Mouse (Mus musculus) midbrain, embryonic 12.5 days (tissue): ENCODE results near the gene Nfatc3. TPM values are rescaled to one million over a fixed set of nuclear protein-coding genes. Genes with fewer than 3 reads are reported as not detected.

Source experiments
- ATAC-seq: fragments of 200-750 bp; cut with Nextera tagmentation; 2 replicates; pipeline ENCODE4 v1.8.0; 2017; ENCODE audit warnings: low read depth, moderate TSS enrichment, moderate library complexity; ENCODE audit not compliant: low FRiP score
- H3K27ac ChIP-seq: fragments of 300-500 bp; sonication (generic); replicated peaks from 2 replicates; pipeline ENCODE4 v1.5.1; 2016; ENCODE audit warnings: mild to moderate bottlenecking
- H3K27me3 ChIP-seq: fragments of 300-500 bp; sonication (generic); 2 replicates; pipeline ENCODE4 v1.6.1; 2016; ENCODE audit warnings: mild to moderate bottlenecking
- H3K36me3 ChIP-seq: fragments of 300-500 bp; sonication (generic); 2 replicates; pipeline ENCODE4 v1.6.1; 2016
- H3K4me1 ChIP-seq: fragments of 300-500 bp; sonication (generic); 2 replicates; pipeline ENCODE4 v1.6.1; 2016
- H3K4me2 ChIP-seq: fragments of 300-500 bp; sonication (generic); replicated peaks from 2 replicates; pipeline ENCODE4 v1.6.1; 2016; ENCODE audit warnings: mild to moderate bottlenecking, moderate library complexity
- H3K4me3 ChIP-seq: fragments of 300-500 bp; sonication (generic); 2 replicates; pipeline ENCODE4 v1.5.1; 2016; ENCODE audit warnings: mild to moderate bottlenecking
- H3K9ac ChIP-seq: fragments of 300-500 bp; sonication (generic); replicated peaks from 2 replicates; pipeline ENCODE4 v1.6.1; 2016; ENCODE audit warnings: mild to moderate bottlenecking, moderate library complexity
- H3K9me3 ChIP-seq: fragments of 300-500 bp; sonication (generic); 2 replicates; pipeline ENCODE4 v1.6.1; 2016; ENCODE audit warnings: mild to moderate bottlenecking
- WGBS: fragments of 180-500 bp; shearing (Covaris S2); methylation state at CpG from one replicate; pipeline ENCODE4 v1.1.7; 2016; 5-methylcytosine and 5-hydroxymethylcytosine counted together
- polyA plus RNA-seq: library from polyadenylated mRNA; unstranded; fragments of >200 nt; fragmentation: Nextera tagmentation; extraction: Ambion mirVana; gene quantifications from 2 replicates; pipeline ENCODE4 v1.2.1, GENCODE M21; 2016

The Nfatc3 gene
- polyA plus RNA-seq, 1 experiment from 2014 or later: 5.3 TPM

DNA sequence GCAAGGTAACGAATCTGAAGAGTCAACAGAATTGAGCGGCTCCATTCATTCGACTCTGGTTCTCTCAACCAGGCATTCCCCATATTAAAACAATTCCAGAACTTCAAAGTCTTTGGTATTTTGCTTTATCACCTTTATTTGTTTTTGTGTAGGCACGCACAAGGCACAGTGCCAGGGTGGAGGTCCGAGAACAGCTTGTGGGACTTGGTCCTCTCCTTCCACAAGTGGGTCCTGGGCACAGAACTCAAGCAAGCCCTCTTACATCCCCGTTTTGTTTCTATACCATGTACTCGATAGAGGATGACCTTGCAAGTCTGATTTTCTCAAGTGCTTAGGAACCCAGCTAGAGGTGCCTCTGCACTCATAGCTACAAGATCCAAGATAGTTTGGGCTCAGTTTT is 80.0 kb downstream of the Nfatc3 start:
- WGBS: 16% methylated on average over 7 of the region's 7 CpGs
- no peaks in the 10 kb centered on the region for H3K9me3 ChIP-seq
- no peak for ATAC-seq
- H3K4me2 ChIP-seq: peak overlapping the region; percentile 65
- no peak overlapping the region for H3K27ac ChIP-seq
- no peaks in the 10 kb centered on the region for H3K36me3 ChIP-seq
- H3K9ac ChIP-seq: peak overlapping the region; percentile 39; the same call in 1 of the 2 replicates
- H3K4me3 ChIP-seq: peak overlapping the region; percentile 43
- peaks cover 70% of the 10 kb centered on the region for H3K27me3 ChIP-seq
- peaks cover 30% of the 10 kb centered on the region for H3K4me1 ChIP-seq

DNA sequence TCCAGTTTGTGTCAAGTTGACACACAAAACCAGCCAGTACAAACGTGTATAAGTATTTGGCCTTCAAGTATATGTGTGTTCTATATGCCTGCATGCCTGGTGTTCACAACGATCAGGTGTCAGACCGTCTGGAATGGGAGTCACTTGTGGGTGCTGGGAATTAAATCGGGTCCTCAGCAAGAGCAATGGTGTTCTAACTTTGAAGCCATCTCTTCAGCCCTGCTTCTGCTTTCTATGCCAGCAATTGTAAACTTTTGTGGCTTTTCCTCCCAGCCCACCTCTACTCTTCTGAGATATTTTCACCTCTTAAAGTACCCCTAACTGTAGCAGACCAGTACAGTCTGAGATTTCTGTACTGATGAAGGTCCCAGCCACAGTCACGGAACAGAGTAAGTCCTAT is 81.6 kb downstream of the Nfatc3 start:
- 75% methylated on average over 5 of the region's 5 CpGs for WGBS
- Histone ChIP-seq H3K4me3 (no peak overlapping the region), H3K36me3 (no peaks in the 10 kb centered on the region), H3K27me3 (peaks cover 54% of the 10 kb centered on the region), H3K9me3 (no peaks in the 10 kb centered on the region), H3K4me2 (no peak overlapping the region), H3K4me1 (peaks cover 30% of the 10 kb centered on the region), H3K27ac (no peak overlapping the region), H3K9ac (no peak overlapping the region)
- no peak for ATAC-seq

DNA sequence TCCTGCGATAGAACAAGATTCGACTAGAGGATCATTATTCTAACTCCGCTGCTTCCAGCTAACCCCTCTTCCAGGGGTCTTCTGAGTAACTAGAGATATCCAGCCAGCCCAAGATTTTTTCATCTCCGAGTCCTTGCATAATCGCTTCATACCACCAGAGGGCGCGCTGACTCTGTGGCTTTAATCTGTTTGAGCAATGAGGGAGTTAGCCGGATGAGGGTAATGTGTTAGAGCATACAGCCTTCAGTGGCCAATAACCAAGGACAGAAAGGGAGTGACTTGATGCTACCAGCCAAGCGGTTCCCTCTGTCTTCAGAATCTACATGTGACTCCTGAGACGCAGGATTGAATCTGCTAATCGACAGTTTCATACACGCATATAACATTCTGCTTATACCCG is 82.1 kb downstream of the Nfatc3 start:
- Histone ChIP-seq H3K4me1 (peaks cover 29% of the 10 kb centered on the region), H3K27ac (no peak overlapping the region), H3K9ac (no peak overlapping the region), H3K4me3 (no peak overlapping the region), H3K9me3 (no peaks in the 10 kb centered on the region), H3K27me3 (peaks cover 48% of the 10 kb centered on the region), H3K4me2 (no peak overlapping the region), H3K36me3 (no peaks in the 10 kb centered on the region)
- WGBS: 22% methylated on average over 13 of the region's 13 CpGs
- peak; percentile 68; the same call in 1 of the 2 replicates for ATAC-seq

DNA sequence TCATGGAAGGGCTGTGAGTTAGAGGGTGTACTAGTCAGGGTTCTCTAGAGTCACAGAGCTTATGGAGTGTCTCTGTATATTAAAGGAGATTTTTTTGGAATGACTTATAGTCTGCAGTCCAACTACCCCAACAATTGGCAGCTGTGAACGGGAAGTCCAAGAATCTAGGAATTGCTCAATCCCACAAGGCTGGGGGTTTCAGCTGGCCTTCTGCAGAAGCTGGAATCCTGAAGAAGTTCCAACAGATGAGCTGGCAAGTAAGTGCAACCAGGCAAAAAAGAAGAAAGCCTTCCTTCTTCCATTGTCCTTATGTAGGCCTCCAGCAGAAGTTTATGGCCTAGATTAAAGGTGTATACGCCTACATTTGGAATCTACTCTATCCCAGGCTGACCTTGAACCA is 86.7 kb downstream of the Nfatc3 start:
- no peaks in the 10 kb centered on the region for H3K36me3 ChIP-seq
- H3K9ac ChIP-seq: no peak overlapping the region
- 91% methylated on average over 2 of the region's 2 CpGs for WGBS
- ATAC-seq: no peak
- H3K9me3 ChIP-seq: no peaks in the 10 kb centered on the region
- no peak overlapping the region for H3K4me2 ChIP-seq
- H3K4me1 ChIP-seq: 0 out of 2 replicates have a peak, but pooled peaks cover 2% of the 10 kb centered on the region
- H3K27ac ChIP-seq: no peak overlapping the region
- peaks cover 3% of the 10 kb centered on the region for H3K27me3 ChIP-seq
- no peak overlapping the region for H3K4me3 ChIP-seq

DNA sequence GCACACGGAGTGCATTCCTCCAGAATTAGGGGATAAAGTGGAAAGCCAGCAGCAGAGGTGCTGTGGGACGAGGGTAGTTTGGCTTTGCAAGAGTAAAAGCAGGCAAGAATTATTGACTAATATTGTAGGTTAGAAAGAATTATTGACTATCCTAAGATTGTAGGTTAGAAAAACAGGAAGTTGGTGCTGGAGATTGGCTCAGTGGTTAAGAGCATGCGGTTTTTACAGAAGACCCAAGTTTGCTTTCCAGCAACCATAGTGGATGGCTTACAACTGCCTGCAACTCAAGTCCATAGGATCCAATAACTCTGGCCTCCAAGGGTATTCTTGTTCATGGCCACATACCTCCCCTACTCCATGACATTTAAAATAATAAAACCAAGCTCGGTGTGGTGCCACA is 87.4 kb downstream of the Nfatc3 start:
- no peak for ATAC-seq
- no peak overlapping the region for H3K4me2 ChIP-seq
- WGBS: 94% methylated on average over 4 of the region's 4 CpGs

DNA sequence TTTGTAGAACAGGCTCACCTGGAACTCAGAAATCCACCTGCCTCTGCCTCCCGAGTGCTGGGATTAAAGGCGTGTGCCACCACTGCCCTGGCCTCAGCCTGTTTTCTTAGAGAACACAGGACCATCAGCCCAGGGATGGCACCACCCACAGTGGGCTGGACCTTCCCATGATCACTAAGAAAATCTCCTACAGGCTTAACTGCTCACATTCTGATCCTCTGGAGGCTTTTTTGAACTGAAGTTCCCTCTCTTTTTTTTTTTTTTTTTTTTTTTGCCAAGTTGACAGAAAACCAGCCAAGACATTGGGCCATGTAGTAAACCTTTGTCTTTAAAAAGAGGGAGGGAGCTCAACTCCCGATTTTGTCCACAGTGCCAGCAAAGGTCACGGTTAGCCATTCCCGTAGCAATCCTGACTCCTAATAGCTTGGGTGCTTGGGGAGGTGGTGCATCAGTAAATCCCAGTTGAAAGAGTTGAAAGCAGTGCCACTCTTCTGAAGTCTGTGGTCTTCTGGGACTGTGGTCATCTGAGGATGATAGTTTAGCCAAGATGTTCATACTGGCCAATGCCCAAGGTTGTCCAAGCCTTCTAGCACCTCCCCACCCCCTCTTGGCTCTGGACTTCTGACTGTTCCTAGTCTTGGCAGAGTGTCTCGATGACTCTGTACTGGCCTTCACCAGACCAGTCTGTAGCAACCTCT is 89.4 kb downstream of the Nfatc3 start:
- 91% methylated on average over 6 of the region's 6 CpGs for WGBS
- H3K4me3 ChIP-seq: no peak overlapping the region
- no peak for ATAC-seq

More for the DNA sequence above, 87.4 kb downstream of the Nfatc3 start:
- Histone ChIP-seq H3K36me3 (no peaks in the 10 kb centered on the region), H3K9me3 (no peaks in the 10 kb centered on the region), H3K27ac (no peak overlapping the region), H3K4me3 (no peak overlapping the region), H3K9ac (no peak overlapping the region), H3K4me1 (peaks cover 7% of the 10 kb centered on the region), H3K27me3 (no peaks in the 10 kb centered on the region)

DNA sequence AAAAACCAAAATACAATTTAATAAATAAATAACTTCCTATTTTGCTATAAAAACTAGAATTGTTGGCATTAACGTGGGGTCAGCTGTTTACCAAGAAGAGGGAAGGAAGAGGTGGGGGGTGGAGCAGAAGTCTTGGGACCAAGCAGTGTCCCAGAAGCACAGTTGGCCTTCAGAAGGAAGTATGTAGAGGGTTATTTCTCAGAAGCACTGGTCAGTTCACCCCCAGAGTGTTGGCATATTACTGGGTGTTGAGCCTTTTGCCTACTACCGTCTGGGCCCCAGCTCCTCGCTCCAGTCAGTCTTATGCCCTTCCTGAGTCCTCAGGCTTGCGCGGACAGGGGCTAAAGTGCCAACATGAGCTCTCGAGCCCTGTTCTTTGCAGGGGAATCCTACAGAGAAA is 90.4 kb downstream of the Nfatc3 start:
- Histone ChIP-seq H3K9me3 (no peaks in the 10 kb centered on the region), H3K36me3 (no peaks in the 10 kb centered on the region), H3K9ac (no peak overlapping the region), H3K27ac (no peak overlapping the region), H3K4me1 (peaks cover 13% of the 10 kb centered on the region), H3K4me3 (no peak overlapping the region), H3K4me2 (no peak overlapping the region), H3K27me3 (no peaks in the 10 kb centered on the region)
- no peak for ATAC-seq
- 95% methylated on average over 6 of the region's 6 CpGs for WGBS

More for the DNA sequence above, 89.4 kb downstream of the Nfatc3 start:
- Histone ChIP-seq H3K4me2 (no peak overlapping the region), H3K27ac (no peak overlapping the region), H3K36me3 (no peaks in the 10 kb centered on the region), H3K4me1 (peaks cover 13% of the 10 kb centered on the region), H3K9me3 (no peaks in the 10 kb centered on the region), H3K27me3 (no peaks in the 10 kb centered on the region), H3K9ac (no peak overlapping the region)

DNA sequence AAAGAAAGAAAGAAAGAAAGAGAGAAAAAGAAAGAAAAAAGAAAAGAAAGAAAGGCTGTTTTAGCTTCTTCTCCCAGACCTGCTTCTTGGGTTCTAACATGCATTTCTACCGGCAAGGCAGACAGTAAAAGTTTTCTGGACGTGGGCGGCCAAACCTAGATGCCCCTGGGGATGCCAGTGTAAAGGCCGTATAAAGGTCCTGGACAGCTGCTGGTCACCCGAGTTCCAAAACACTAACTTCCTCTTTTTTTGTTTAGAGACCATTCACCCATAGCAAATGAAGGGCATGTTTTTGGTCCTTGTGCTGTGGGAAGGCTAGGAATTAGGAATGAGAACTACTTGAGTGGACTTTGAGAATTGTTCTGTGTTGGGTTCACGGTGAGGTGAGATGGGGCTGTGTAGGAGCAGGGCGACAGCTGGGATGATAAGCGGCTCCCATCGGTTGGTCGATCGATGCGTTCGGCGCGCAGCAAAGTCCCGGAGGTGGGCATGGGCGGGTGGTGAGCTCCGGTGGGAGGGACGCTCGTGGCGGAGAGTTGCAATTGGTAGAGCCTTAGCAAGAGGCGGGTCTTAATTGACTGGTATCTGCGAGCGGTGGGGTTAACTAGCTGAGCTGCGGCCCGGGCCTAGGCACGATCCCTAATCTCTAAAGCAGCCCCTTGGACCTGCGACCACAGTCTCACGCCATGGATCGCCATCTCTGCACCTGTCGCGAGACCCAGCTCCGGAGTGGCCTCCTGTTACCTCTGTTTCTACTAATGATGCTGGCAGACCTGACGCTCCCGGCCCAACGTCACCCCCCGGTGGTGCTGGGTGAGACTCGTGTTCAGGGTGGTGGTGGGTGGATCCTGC is 91.4 kb downstream of the Nfatc3 start, which contains the start of gene Pla2g15:
Gene Pla2g15 (plus strand): TSS at position 599 of the 852 bp plus-strand sequence.
- Histone ChIP-seq H3K27ac (0 out of 2 replicates have a peak within 1 kb of the TSS, but pooled peaks have one; percentile 7), H3K9ac (peak within 1 kb of the TSS; percentile 74), H3K9me3 (no peaks in the 10 kb centered on the region), H3K27me3 (no peaks in the 10 kb centered on the region), H3K4me3 (peak within 1 kb of the TSS; percentile 59), H3K36me3 (0 out of 2 replicates have a peak, but pooled peaks cover 5% of the 10 kb centered on the region), H3K4me2 (peak within 1 kb of the TSS; percentile 74), H3K4me1 (peaks cover 13% of the 10 kb centered on the region)
- peak; percentile 99 for ATAC-seq
- WGBS: 3% methylated on average over 38 of the region's 38 CpGs

DNA sequence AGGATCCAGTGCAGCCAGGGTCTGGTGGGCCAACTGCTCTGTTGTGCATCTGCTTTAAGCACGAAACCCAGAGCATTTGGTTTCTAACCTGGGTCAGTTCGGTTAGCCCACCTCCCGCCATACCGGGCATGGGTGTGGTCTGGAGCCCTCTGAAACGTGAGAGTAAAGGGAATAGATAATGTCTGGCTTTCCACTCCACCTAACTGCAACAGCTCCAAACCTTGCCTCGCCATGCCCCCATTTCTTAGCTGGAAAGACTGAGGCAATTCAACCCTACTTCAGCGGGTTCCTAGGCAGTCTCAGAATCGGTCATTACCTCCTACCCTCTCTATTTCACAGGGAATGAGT is 92.0 kb downstream of the Nfatc3 start:
- peak overlapping the region; percentile 74 for H3K4me2 ChIP-seq
- 0 out of 2 replicates have a peak, but pooled peaks cover 6% of the 10 kb centered on the region for H3K36me3 ChIP-seq
- H3K27ac ChIP-seq: 0 out of 2 replicates have a peak overlapping the region, but pooled peaks have one; percentile 7
- peaks cover 13% of the 10 kb centered on the region for H3K4me1 ChIP-seq
- 21% methylated on average over 8 of the region's 8 CpGs for WGBS
- peak overlapping the region; percentile 59 for H3K4me3 ChIP-seq
- no peaks in the 10 kb centered on the region for H3K9me3 ChIP-seq
- peak overlapping the region; percentile 74 for H3K9ac ChIP-seq
- no peak for ATAC-seq
- no peaks in the 10 kb centered on the region for H3K27me3 ChIP-seq

DNA sequence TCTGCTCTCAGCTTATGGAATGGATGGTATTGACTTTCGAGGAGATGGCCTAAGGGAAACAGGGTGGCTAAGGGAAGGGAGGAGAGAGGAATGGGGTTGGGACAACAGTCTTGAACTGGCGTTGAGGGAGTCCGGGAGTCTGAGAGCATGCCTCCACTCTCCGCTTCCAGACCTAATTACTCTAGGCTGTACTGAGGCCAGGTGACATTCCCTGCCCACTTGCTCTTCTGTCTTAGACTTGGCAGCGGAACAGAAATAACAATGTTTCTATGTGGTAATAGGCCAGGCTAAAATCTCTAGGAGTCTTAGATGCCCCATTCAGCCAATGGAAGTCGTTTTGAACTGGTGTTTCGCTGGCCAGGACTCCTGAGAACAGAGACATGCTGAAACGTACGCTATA is 92.4 kb downstream of the Nfatc3 start:
- H3K9me3 ChIP-seq: no peaks in the 10 kb centered on the region
- peaks cover 7% of the 10 kb centered on the region; the same call in 1 of the 2 replicates for H3K36me3 ChIP-seq
- ATAC-seq: no peak
- no peaks in the 10 kb centered on the region for H3K27me3 ChIP-seq
- 0 out of 2 replicates have a peak overlapping the region, but pooled peaks have one; percentile 74 for H3K9ac ChIP-seq
- peak overlapping the region; percentile 59 for H3K4me3 ChIP-seq
- H3K4me1 ChIP-seq: peaks cover 13% of the 10 kb centered on the region
- WGBS: 85% methylated on average over 9 of the region's 9 CpGs
- peak overlapping the region; percentile 74 for H3K4me2 ChIP-seq
- H3K27ac ChIP-seq: no peak overlapping the region

DNA sequence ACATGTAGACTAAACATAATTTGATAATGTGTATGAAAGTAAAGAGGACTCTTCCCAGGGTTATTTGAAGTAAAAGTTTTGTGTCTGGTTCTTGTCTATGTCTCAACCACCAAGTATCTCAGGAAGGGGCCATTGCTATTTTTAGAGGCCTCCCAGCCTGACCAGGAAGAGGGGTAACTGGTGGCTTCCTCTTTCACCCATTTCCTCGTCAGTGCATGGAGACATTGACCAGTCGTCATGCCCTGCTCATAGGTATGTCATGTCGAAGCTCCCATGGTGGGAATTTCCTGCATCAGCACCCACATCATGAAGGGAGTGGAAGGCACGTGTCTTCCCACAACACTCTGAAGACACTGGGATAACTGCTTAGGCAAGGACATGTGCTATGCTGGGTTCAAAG is 94.2 kb downstream of the Nfatc3 start:
- Histone ChIP-seq H3K4me1 (peaks cover 13% of the 10 kb centered on the region), H3K9ac (no peak overlapping the region), H3K4me3 (no peak overlapping the region), H3K27ac (no peak overlapping the region), H3K27me3 (no peaks in the 10 kb centered on the region), H3K36me3 (peaks cover 10% of the 10 kb centered on the region; the same call in 1 of the 2 replicates), H3K4me2 (no peak overlapping the region), H3K9me3 (no peaks in the 10 kb centered on the region)
- WGBS: 82% methylated on average over 4 of the region's 4 CpGs
- ATAC-seq: no peak

DNA sequence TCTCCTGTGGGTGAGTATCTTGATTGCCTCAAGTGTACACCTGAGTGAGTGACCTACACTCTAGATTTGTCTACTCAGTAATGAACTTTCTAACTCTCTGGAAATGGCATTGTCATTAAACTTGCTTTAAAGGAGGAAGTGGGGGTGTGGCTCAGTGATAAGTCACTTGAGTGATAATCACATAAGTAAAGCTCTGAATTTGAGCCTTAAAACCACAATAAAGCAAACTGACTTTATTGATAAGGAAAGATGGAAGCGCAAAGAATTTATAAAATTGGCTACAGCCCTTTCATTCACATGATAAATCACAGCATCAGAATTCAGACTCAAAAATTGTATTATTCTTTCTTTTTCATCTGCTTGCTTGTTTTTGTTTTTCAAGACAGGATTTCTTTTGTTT is 98.8 kb downstream of the Nfatc3 start:
- H3K4me1 ChIP-seq: no peaks in the 10 kb centered on the region
- H3K4me2 ChIP-seq: no peak overlapping the region
- 90% methylated on average over 1 of the region's 1 CpGs for WGBS
- H3K27me3 ChIP-seq: no peaks in the 10 kb centered on the region
- H3K27ac ChIP-seq: no peak overlapping the region
- ATAC-seq: no peak
- no peaks in the 10 kb centered on the region for H3K9me3 ChIP-seq
- H3K4me3 ChIP-seq: no peak overlapping the region
- H3K9ac ChIP-seq: no peak overlapping the region
- peaks cover 36% of the 10 kb centered on the region for H3K36me3 ChIP-seq
